Mouse (Mus musculus) layer of hippocampus, postnatal 36 days (tissue): Measurements from ENCODE around the gene Stx6. TPM values are rescaled to one million over a fixed set of nuclear protein-coding genes. Genes with fewer than 3 reads are reported as not detected.
A peak's percentile ranks its signal among the peaks of the same experiment; 100 is the strongest.

Experiments used
- DNase-seq, 2 experiments: peaks; one replicate each; pipeline ENCODE4 v3.0.0; 2022
- total RNA-seq, 2 experiments: library from RNA; stranded (reverse); gene quantifications; 2 replicates each; pipeline ENCODE4 v1.2.3; 2021

The Stx6 gene
- total RNA-seq, result 100 to 1,000 TPM; 120 to 122 TPM

DNA sequence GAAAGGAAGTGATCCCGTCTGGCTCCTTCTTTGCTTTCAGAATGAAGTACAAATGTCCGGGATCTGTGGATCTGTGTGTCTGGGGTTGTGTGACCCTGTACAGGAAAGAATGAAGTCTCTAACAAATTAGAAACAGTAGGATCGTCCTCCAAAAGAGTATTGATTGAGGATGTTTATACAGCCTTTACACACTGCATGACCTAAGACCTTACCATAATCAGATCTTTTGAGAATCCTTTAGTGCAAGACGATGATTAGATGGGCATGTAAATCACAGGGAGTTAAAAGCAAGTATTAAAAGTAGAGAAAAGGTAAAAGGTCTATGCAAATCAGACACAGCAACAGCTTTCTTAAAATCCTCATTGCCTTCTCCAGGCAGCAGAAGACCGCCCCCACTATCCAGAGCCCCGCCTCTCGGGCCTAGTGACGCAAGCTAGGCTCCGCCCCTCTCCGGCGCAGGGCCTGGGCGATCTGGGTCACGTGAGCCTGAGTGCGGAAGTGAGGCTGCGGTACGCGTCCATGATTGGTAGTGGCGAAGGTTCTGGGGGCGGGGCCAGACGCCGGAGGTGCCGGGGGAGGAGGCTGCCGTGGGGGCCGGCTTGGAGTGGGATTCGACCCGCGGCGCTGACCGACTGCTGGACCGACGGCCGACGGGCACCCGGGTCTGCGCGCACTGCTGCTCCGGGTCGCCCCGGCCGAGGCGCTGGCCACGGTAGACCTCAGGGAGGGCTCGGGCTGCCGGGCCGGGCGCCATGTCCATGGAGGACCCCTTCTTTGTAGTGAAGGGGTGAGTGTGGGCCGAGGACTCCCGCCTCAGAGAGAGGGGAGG, at the start of gene Stx6:
Gene Stx6, plus strand, starts transcription at position 575 of the 829 bp plus-strand sequence.
- DNase-seq, result peak; percentile 97 to 98

DNA sequence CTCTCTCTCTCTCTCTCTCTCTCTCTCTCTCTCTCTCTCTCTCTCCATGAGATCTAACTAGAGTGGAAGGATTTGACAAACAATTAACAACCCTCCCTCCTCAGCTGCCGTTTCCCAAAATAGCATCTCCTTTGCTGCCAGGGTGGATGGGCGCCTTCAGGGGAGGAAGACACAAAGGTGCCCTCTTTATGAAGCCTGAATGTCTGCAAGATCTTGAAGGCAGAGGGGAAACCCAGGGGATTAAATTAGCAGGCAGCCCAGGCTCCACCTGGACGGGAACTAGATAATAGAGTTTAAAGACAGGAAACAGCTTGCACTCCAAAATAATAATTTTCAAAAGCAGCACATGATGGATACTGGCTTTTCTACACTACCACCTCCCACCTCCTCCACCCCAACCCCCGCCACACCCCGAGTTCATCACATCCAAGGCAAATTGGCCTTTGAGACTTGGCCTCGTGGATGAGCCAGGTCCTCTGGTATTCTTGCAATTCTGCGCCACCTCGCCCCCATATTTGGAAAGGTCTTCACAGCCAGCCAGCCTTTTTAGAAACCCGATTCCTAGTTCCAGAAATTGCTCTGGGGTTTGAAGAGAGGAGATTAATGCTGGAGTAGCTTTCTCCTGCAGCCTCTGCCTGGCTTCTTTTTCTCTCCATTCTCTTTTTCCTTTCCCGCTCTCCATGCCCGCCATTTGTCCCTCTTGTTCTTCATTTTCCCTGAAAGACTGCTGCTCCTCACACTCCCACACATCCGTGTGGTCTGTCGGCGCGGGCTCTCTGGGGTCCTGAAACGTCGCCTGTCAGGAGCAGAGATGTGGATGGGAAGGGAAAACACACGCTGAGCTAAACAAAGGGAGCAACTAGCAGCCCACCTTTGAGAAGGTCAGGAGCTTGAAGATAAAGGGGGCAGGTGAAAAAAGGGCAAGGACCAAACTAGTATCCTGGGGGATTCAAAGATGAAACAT, 48.8 kb upstream of the Stx6 start:
- no peak for DNase-seq

DNA sequence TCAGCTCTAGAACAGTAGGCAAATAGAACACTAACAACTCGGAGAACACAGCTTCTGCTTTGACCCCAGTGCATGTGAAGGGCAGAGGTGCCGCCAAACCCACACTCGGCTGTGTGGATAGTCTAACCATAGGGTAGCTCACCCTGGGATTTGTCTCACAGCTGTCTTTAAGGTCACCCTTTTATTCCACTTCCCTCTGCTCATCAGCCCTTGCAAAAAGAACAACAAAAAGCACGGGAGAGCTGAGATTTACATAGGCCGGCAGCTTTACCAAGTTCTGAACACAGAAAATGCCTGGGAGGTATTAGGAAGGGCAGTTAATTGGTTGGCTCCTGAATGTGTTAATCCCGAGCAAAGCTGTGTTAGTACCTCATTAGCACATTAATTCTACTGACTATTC, 47.0 kb upstream of the Stx6 start:
- no peak for DNase-seq

DNA sequence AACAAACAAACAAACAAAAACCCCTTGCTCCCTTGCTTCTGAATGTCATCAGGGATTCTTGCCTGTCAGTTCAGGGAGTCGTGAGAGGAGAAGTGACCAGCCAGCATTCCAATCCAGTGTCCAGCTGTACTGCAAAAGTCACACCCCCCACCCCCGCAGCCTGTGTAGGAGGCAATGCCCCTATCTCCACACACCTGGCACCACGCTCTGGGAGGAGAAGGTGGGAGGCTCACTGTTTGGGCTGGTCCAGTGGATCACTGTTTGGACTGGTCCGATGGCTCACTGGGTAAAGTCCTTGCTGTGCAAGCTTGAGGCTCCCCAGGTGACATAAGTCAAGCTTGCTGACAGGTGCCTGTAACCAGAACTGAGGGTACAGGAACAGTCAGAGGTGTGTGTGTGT, 46.4 kb upstream of the Stx6 start:
- no peak for DNase-seq

DNA sequence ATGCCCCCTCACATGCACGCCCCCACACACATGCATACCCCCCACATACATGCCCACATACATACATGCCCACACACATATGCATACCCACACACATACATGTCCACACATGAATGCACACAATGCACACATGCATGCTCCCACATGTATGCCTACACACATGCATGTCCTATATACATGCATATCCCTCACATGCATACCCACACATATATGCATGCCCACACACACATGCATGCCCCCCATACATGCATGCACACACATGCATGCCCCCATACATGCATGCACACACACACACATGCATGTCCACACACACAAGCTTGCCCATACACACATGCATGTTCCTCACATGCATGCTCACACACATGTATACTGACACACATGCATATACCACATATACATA, 45.6 kb upstream of the Stx6 start:
- DNase-seq, result no peak

DNA sequence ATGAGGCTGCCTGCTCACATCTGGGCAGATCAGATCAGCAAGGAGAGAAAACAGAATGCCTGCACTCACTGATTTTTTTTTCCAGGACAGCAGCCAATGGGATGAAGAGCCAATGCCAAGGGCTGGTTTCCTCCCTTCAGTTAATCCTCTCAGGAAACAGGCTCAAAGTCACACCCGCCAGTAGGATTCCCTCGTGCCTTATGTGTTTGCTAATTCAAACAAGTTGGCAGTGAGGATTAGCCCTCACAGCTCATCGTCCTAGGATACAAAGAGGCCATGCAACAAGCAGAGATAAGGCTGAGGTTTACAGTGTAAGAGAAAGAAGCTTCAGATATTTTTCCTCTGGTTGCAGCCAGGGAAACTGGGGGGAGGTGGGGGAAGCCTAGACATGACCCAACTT, 44.6 kb upstream of the Stx6 start:
- DNase-seq, result no peak

DNA sequence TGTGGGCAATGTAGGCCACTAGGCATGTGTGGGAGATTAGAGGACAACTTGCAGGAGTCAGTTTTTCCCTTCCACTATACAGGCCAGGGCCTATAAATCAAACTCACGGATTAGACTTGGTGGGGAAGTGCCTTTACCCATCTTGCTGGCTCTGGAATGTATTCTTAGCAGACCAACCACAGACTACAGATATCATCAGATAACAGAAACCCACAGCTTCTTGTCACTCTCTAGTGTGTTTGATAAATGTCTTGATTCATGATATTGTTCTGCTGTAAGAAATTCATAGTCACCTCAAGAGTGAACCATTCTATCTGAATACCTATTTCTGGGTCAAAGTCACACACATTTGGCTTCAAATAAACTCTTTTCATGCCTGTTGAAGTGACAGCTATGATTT, 38.8 kb upstream of the Stx6 start:
- no peak for DNase-seq

DNA sequence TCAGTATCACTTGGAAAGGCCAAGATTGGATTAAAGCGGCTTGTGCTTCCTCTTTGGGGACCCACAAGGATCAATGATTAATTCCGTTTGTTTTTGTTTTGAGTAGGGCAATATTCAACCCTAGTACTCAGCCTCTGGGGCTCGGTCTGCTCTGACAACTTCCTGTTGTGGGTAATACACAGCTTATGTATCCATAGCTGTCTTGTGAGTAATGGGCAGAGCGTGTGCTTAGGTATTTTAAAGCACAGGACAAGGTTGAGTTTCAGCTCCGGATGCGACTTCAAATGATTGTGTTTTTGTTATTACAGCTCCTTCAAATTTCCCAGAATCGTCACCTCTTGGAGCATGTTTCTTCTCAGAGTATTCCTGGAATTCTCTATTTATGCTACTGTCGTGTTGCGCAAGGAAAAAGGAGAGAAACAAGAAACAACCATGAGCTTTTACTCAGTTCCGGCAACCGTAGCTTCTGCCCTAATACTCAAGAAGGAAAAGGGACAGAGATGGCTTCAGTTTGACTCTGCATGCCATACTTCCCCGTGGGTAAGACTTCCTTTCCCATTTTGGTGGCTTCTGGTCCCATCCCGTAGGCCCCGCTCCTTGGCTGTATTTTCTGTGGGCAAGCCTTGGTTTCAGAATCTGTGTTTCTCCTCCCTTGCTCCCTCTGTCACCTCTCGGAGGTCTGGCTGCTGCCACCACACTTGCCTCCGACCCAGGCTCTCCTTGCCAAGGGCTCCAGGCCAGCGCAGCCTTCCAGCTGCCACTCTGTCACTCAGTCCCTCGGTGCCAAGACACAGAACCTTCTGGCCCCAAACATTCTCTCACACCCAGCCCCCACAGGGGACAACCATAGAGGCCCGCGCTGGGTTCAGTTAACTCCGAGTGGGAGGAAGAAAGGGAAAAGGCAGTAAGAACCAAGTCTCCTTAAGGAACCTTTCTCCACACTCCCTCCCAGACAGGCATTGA, 36.3 kb upstream of the Stx6 start:
- peak; percentile 56 to 63 for DNase-seq

DNA sequence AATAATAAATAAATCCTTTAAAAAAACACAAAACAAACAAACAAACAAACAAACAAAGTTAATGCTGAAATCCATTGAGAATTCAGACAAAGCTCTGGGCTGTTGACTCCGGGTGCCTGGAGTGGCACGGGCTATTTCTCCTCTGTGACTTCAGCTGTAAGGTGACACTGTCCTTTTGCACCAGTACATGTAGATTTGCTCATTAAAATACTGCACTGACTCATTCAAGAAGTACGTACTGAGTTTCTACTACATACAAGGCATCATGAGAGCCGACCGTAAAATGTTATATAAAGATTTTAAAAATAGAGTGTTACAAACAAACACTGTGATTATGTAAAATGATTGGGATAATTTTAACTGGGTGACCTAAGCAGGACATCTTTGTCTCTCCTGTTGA, 34.1 kb upstream of the Stx6 start:
- DNase-seq, result no peak

DNA sequence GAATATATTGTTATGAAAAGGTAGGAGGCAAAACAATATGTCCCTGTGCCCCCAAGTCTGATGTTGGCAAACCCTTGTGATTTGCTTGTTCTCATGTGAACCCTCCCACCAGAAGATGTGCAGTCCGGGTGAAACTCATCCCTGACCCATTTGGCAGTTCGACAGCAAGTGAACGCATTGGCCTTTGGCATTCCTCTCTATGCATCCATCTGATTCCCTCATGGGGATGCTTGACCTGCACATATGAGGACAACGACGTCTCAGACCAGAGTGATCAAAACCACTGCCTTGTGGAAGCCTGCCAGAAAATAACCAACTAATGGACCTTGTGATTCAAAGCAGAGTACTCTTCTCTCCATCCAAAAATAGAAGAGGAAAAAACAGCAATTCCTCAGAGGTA, 31.8 kb upstream of the Stx6 start:
- no peak for DNase-seq

DNA sequence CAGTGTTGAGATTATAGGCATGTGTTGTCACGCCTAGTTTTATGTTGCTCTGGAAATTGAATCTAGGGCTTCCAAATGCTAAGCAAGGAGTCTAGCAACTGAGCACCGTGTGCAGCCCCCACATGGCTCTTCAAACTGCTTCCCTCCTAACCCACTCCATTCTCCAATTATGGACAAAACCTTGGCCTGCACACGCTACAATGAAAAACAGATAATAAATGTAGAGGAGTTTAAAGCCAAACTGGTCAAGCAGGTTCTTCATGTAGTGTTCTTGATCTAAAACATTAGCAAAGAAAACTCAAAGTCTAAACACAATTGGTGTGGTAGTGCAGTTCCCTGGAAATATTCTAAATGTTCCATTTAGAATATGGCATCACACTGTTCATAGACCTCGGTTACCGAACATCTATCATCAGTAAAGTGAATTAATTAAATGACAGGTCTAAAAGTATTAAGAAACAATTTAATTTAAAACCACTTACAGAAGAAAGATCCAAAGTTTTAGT, 31.0 kb upstream of the Stx6 start:
- no peak for DNase-seq

DNA sequence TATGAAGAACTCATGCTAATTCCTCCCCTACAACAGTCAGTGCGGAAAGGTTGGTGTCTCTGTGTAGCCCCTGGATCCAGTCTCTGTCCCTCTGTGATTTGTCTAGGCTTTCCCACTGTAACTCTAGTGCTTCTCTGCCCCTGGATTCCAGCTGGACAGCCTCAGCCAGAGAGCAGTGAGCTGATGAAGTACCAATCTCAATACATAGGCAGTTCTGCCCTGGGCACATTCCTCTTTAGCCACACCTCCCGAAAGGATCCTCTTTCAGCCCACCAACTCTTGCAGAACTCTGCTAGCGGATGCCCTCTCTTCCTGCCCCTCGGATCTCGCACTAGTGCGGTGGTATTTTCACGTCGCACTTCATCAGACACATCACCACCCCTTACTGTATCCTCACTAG, 23.6 kb upstream of the Stx6 start:
- DNase-seq, result no peak

DNA sequence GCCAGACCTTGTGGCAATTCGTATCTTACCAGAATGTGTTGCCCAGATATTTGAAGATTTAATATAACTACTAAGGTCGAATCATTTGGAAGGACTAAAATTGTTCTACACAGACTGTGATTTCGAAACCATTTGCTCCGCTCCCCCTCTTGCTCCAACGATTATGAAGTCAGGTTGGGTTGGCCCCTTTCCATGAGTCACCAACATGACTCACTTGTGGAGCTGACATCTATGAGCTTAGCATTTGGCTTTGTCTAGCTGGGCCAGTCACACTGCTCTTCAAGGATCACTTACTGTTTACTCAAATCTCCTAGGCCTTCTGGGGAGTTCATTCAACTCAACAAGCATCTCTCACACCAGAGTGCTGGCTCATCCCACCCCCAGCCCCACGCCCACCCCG, 19.7 kb upstream of the Stx6 start:
- DNase-seq, result no peak

DNA sequence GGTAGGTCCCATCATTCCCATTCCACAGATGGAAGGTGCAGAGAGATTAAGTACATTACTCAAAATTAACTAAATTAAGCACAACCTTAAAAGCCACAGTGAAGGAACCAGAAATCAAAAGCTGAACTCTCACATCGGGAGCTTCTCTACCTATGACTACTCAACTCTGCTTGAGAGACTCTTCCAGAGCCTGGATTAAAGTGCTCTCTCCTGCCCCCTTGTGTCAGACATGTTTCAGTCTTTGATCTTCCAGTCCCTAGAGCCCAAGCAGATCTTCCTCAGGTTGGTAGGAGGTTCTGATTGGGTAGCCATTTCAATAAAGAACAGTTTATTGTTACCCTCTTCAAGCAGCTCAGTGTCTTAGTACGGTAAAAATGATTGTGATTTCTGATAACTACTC, 18.4 kb upstream of the Stx6 start:
- peak; percentile 11 to 52 for DNase-seq

DNA sequence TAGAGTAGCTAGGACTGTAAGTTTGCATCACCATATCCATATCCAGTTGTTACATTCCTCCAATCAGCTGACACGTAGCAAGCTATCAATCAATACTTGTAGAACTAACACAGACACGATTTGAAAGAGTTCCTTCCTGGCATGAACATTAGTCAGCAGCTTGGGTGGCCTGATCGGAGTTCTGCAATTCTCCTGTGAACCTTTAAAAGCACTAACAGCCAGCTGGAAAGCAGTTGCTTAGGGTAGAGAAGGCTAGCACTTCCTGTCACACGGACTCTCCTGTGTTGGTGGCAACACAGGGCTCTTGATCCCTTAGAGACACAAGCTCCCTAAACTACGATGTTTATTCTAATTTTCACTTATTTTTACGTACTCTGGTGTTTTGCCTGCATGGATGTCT, 12.9 kb upstream of the Stx6 start:
- no peak for DNase-seq

DNA sequence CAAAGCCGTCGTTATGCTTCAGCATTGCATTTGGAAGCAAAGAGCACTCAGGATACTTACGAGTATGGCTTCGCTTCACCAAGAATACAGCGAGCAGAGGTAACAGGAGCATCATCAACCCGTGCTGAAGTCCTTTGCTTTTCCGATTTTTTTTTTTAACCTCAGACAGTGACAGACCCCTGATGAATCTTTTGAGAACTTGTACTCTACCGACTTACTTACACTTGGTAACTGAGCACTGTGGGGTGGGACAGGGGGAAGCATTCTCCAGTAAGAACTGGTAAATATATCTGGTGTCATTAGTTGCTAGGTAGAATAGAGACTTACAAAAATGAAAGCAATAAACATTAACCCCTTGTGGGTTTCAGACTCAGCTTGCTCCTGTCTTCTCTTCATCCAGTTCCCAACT, 11.9 kb upstream of the Stx6 start, which contains the start of gene Mr1:
Gene Mr1, minus strand, starts transcription at position 243 of the 409 bp plus-strand sequence.
- DNase-seq, result no peak

DNA sequence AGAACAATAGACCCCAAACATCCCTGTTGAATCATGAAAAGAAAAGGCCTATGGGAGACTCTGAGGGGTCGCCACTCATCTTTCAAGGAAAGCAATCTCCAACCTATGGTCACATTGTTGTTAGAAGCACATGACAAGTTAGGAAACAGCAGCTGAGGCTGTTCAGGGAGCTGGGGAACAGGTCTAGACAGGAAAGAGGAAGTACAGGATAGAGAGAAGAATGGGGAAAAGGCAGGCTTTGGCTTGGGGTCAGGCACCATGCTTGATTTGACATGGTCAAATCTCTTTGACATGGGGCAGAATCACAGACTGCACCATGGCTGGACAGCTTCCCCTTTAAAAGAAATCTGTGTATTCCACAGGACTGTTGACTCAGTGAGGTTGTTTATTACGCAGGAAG, 11.3 kb upstream of the Stx6 start:
- no peak for DNase-seq

DNA sequence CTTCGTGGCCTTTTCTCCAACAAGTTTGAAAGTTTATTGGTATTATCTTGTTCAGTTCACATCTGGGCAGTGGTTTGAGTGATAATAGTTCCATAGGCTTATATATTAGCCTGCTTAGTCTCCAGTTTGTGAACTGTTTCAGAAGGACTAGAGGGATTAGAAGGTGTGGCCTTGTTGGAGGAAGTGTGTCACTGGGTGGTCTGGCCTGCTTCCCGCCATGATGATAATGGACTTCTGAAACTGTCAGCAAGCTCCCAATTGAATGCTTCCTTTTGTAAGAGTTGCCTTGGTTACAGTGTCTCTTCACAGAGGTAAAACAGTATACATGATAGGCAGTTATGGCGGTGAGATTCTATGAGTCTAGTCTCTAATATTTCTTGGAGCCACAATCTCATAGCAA, 9.1 kb upstream of the Stx6 start:
- DNase-seq, result no peak

DNA sequence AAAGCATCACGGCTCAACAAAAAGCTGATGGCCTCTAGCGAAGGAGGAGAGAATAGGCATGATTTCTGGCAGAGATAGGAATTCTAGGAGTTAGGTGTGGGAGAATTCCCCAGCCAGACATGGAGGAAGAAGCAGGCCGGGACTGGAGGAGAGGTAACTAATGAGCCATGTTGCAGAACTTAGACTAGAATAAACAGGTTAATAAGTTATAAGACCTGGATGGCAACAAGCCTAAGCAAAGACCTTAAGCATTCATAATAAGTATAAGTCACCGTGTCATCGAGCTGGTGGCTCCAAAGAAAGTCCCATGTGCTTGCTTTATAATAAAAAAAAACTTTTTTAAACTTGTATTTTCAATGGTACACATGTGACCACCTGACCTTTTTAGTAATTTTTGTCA, 7.7 kb upstream of the Stx6 start:
- DNase-seq, result no peak

DNA sequence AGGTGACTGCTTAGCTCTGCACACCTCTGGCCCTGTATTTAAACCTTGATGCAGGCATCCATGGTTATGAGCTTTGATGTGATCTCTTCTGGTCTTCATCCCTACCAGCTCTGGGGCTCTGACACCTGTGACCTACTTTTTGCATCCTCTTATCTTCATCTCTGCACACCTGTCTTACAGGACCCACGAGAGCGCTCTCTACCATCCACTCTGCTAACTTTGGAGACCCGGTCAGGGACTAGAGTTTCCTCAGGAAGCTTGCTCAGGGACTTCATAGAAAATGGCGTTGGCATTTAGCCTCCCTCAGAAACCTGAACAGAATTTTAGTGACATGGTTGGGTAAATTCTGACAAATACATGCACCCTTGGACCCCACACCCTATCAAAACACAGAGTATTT, 4.6 kb upstream of the Stx6 start:
- no peak for DNase-seq

DNA sequence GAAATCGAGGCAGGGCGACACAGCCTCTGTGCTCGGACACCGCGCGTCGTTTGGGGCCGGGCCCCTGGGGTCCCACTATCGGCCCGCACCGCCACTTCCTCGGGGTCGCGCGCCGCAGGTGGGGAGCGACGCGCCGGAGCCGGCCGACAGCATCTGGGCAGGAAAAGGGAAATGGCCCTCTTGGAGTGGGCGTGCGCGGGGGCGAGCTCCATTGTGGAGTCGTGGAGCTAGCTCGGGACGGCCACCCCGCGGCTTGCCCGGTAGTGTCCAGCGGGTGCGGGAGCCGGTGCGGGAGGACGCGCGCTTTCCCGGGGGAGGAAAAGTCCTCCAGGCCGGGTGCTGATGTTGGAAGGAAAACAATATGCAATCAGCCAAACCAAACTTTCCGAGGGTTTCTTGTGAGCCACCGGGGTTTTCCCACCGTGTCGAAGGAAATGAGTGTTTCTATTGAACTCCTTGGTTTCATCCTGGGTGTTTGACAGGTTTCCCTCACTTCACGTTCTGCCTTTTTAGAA, 512 bp downstream of the Stx6 start:
- peak in 1 of 2 experiments; percentile 45 for DNase-seq

DNA sequence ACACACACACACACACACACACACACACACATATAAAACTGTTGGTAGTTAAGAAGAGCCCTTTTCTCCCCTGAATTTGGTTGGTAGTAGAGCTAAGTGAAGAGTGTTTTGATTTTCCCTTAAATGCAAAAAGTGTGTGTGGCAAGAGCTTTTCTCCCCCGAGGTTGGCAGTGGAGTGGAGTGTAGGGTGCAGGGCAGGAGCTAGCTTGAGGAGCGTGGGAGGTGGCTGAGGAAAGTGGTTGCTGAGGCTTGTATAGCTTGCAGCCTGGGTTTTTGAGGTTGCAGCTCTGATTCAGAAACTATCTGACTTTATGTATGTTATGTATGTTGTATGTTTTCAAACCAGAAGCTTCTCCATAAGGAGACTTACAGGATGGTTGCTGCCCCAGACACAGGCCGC, 8.9 kb downstream of the Stx6 start:
- peak in 1 of 2 experiments; percentile 30 for DNase-seq
